In the genomic region with DNA sequence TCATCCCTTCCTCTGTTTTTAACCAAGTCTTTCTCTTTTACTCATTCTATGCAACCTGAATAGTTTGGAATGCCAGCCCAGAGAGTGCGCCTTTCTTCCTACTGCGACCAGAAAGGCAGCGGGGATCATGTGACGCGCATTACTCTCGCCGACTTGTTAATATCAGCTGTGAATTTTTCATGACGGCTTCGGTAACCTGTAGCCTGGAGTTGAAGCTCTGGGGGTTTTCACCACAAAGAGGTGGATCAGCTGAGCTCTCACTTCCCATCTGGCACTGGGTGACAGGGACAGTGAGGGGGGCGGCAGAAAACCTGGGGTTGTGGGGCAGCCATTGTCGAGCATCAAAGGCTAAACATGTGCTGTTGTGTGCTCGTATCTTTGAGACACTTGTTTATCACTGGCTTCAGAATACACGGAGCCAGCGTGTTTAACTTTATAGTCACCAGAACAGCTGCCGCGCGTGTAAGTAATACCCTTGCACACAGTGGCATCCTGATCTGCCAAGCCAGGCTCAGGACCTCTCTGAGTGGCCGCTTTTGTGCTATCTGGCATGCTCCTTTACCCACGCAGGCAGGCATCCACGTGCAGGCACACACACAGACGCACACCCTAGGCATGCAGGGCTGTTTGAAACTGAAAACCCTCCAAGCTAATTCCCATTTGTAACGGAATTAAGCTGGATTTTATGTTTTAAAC, we compare ENCODE assay signal across 8 mouse cellular contexts.
DNase-seq lines count a peak whose midpoint lies in the region; ATAC-seq lines count a peak whose summit lies in the region.

No protein-coding gene starts in this region.

- H3K36me3 ChIP-seq in heart, embryonic 14.5 days (ENCODE audit: control insufficient read depth, insufficient read depth, low read length) = no peaks in the 10 kb centered on the region
- H3K36me3 ChIP-seq in forebrain, embryonic 12.5 days (replicated peaks) = no peaks in the 10 kb centered on the region
- H3K36me3 ChIP-seq in midbrain, embryonic 10.5 days = no peaks in the 10 kb centered on the region

- DNase-seq in heart, postnatal 36 days = no peak
- DNase-seq in ZHBTc4 (ENCODE audit: low read depth, low spot score) (peak; percentile 12), adipocyte (ENCODE audit: low spot score) (no peak)
- DNase-seq in midbrain, embryonic 10.5 days (ENCODE audit: low spot score) = peak; percentile 34
- DNase-seq in thymus, postnatal 36 days = no peak
- DNase-seq in testis, postnatal 14 days (ENCODE audit: low spot score) = no peak

- peak overlapping the region; percentile 82 for H3K4me2 ChIP-seq in heart, embryonic 14.5 days (ENCODE audit: low read length)
- peak overlapping the region; percentile 77 for H3K4me2 ChIP-seq in forebrain, embryonic 12.5 days

- WGBS in heart, embryonic 14.5 days = 7% methylated on average over 22 of the region's 22 CpGs
- WGBS in forebrain, embryonic 12.5 days = 3% methylated on average over 22 of the region's 22 CpGs
- 10% methylated on average over 22 of the region's 22 CpGs for WGBS in midbrain, embryonic 10.5 days

- no peak for ATAC-seq in heart, embryonic 14.5 days (ENCODE audit: insufficient number of reproducible peaks, insufficient read depth, low FRiP score, low read depth)
- peak; percentile 84 for ATAC-seq in forebrain, embryonic 12.5 days (ENCODE audit: low FRiP score)

- peak overlapping the region; percentile 44 to 48 for H3K4me3 ChIP-seq in heart, embryonic 14.5 days (ENCODE audit: control insufficient read depth in 1 of 2, insufficient read depth in 1 of 2, low read depth in 1 of 2, low read length in 2 of 2)
- H3K4me3 ChIP-seq in forebrain, embryonic 12.5 days (replicated peaks) = peak overlapping the region; percentile 46
- H3K4me3 ChIP-seq in midbrain, embryonic 10.5 days = peak overlapping the region; percentile 56

- no peak overlapping the region for H3K27ac ChIP-seq in heart, embryonic 14.5 days (replicated peaks in 1 of 2; ENCODE audit: control insufficient read depth in 1 of 2, insufficient read depth in 1 of 2, low read depth in 2 of 2, low read length in 2 of 2)
- H3K27ac ChIP-seq in forebrain, embryonic 12.5 days = no peak overlapping the region
- peak overlapping the region; percentile 68 for H3K27ac ChIP-seq in midbrain, embryonic 10.5 days (replicated peaks)

- intact Hi-C loops in heart, postnatal 36 days (cut with DNase I) = no loop called here

- H3K9me3 ChIP-seq in heart, embryonic 14.5 days (ENCODE audit: control insufficient read depth, low read length) = no peaks in the 10 kb centered on the region
- no peaks in the 10 kb centered on the region for H3K9me3 ChIP-seq in forebrain, embryonic 12.5 days
- no peaks in the 10 kb centered on the region for H3K9me3 ChIP-seq in midbrain, embryonic 10.5 days (replicated peaks)

- H3K27me3 ChIP-seq in heart, embryonic 14.5 days (ENCODE audit: control insufficient read depth, insufficient read depth, low read length) = no peaks in the 10 kb centered on the region
- H3K27me3 ChIP-seq in forebrain, embryonic 12.5 days = no peaks in the 10 kb centered on the region
- peaks cover 29% of the 10 kb centered on the region for H3K27me3 ChIP-seq in midbrain, embryonic 10.5 days (ENCODE audit: low read depth, poor library complexity, severe bottlenecking)

- peak overlapping the region; percentile 59; the same call in 1 of the 2 replicates for H3K9ac ChIP-seq in heart, embryonic 14.5 days (ENCODE audit: low read length)
- H3K9ac ChIP-seq in forebrain, embryonic 12.5 days = 0 out of 2 replicates have a peak overlapping the region, but pooled peaks have one; percentile 40

- H3K4me1 ChIP-seq in heart, embryonic 14.5 days (ENCODE audit: control insufficient read depth in 2 of 2, insufficient read depth in 2 of 2, low read length in 2 of 2) = no peaks in the 10 kb centered on the region
- H3K4me1 ChIP-seq in forebrain, embryonic 12.5 days = peaks cover 11% of the 10 kb centered on the region
- H3K4me1 ChIP-seq in midbrain, embryonic 10.5 days = peaks cover 11% of the 10 kb centered on the region

Comparison
In these comparisons a context has a peak if more than half of its experiments do, and no peak if none do; other contexts are left out.
1. DNase-seq: peak in ZHBTc4 (single experiment) and midbrain, embryonic 10.5 days (single experiment); none in heart, postnatal 36 days (0 of 2), thymus, postnatal 36 days (0 of 2), adipocyte (single experiment) and testis, postnatal 14 days (single experiment).
2. Peak in every context shown above with its lines, with median percentiles within 50 percentile points of each other: H3K4me3 ChIP-seq.